Mouse (Mus musculus) adipose tissue, adult 10 weeks (tissue): ENCODE results near the gene Zfp764. TPM values are rescaled to one million over a fixed set of nuclear protein-coding genes. Genes with fewer than 3 reads are reported as not detected.

Experiments used
- polyA plus RNA-seq: library from polyadenylated mRNA; stranded (reverse); fragments of 350-450 nt; fragmentation: Illumina TruSeq; extraction: RNeasy Lipid Tissue Mini Kit (QIAGEN cat#74804); gene quantifications from one replicate; pipeline ENCODE4 v1.2.3, GENCODE M21; 2014; ENCODE audit warnings: low read depth, low replicate concordance

Gene Zfp764
- polyA plus RNA-seq, result 6.0 TPM

GRCm38 (mm10) chr7:127406002-127406987, at the start of gene Zfp764:
Gene Zfp764, minus strand, starts transcription at chr7:127406822.

GRCm38 (mm10) chr7:127448521-127449300, 42.1 kb upstream of the Zfp764 start, which contains the start of gene Zfp689:
Gene Zfp689, minus strand, starts transcription at chr7:127449158.

GRCm38 (mm10) chr7:127421388-127422191, 15.0 kb upstream of the Zfp764 start, which contains the start of gene Zfp688:
Gene Zfp688, minus strand, starts transcription at chr7:127422068.

GRCm38 (mm10) chr7:127393157-127393943, 13.3 kb downstream of the Zfp764 start, which contains the start of gene E430018J23Rik:
Gene E430018J23Rik, minus strand, starts transcription at chr7:127393629.

GRCm38 (mm10) chr7:127386641-127387392, 19.8 kb downstream of the Zfp764 start, which contains the start of gene 9130019O22Rik:
Gene 9130019O22Rik, minus strand, starts transcription at chr7:127387166.

GRCm38 (mm10) chr7:127375271-127376245, 31.1 kb downstream of the Zfp764 start, which contains the start of gene Zfp747:
Gene Zfp747, minus strand, starts transcription at chr7:127376050.

Other genes with a start within 250 kb of the Zfp764 start
- 52.6 TPM for gene Cd2bp2, start 210.8 kb downstream of the Zfp764 start, polyA plus RNA-seq
- gene Tbc1d10b, start 198.4 kb downstream of the Zfp764 start, polyA plus RNA-seq, result 27.7 TPM
- 4.2 TPM for gene Mylpf, start 197.9 kb downstream of the Zfp764 start, polyA plus RNA-seq
- 14.2 TPM for gene Zfp553, start 173.8 kb downstream of the Zfp764 start, polyA plus RNA-seq
- 11.1 TPM for gene Sept1, start 173.7 kb downstream of the Zfp764 start, polyA plus RNA-seq
- gene Zfp771, start 162.5 kb downstream of the Zfp764 start, polyA plus RNA-seq, result 20.6 TPM
- gene Dctpp1, start 146.1 kb downstream of the Zfp764 start, polyA plus RNA-seq, result 31.2 TPM
- gene Sephs2, start 132.8 kb downstream of the Zfp764 start, polyA plus RNA-seq, result 34.8 TPM
- gene Itgal, start 110.6 kb downstream of the Zfp764 start, polyA plus RNA-seq, result 2.5 TPM
- 16.7 TPM for gene Zfp768, start 61.2 kb downstream of the Zfp764 start, polyA plus RNA-seq
- 6.3 TPM for gene Zfp747, start 30.8 kb downstream of the Zfp764 start, polyA plus RNA-seq
- 4.3 TPM for gene 9130019O22Rik, start 19.7 kb downstream of the Zfp764 start, polyA plus RNA-seq
- gene E430018J23Rik, start 13.2 kb downstream of the Zfp764 start, polyA plus RNA-seq, result 8.3 TPM
- gene Zfp688, start 15.2 kb upstream of the Zfp764 start, polyA plus RNA-seq, result 13.5 TPM
- gene Zfp689, start 42.3 kb upstream of the Zfp764 start, polyA plus RNA-seq, result 3.0 TPM
- gene Prr14, start 52.8 kb upstream of the Zfp764 start, polyA plus RNA-seq, result 43.6 TPM
- 56.2 TPM for gene Fbrs, start 72.4 kb upstream of the Zfp764 start, polyA plus RNA-seq
- 18.2 TPM for gene Srcap, start 105.2 kb upstream of the Zfp764 start, polyA plus RNA-seq
- gene Gm42715, start 112.8 kb upstream of the Zfp764 start, polyA plus RNA-seq, result 12.8 TPM
- gene Tmem265, start 154.6 kb upstream of the Zfp764 start, polyA plus RNA-seq, result not detected
- 83.6 TPM for gene Phkg2, start 166.5 kb upstream of the Zfp764 start, polyA plus RNA-seq
- gene Ccdc189, start 181.8 kb upstream of the Zfp764 start, polyA plus RNA-seq, result 22.1 TPM
- 33.6 TPM for gene Rnf40, start 181.9 kb upstream of the Zfp764 start, polyA plus RNA-seq
- 14.8 TPM for gene Zfp629, start 209.0 kb upstream of the Zfp764 start, polyA plus RNA-seq